Mouse (Mus musculus): Measurements from ENCODE around the gene Methig1. TPM values are rescaled to one million over a fixed set of nuclear protein-coding genes. Genes with fewer than 3 reads are reported as not detected.

Gene Methig1
- polyA plus RNA-seq, 1 experiment = not detected

- Histone ChIP-seq H3K27ac (ENCODE audit: insufficient read depth, low read length) (no peak overlapping the region), H3K4me1 (ENCODE audit: control insufficient read depth, insufficient read depth, low read length) (no peaks in the 10 kb centered on the region), H3K4me3 (ENCODE audit: insufficient read depth, low read length) (no peak overlapping the region)
- TF ChIP-seq CTCF (IDR thresholded peaks at IDR 0.05; ENCODE audit: borderline replicate concordance, insufficient read depth, low read length) (no peak), POLR2A (IDR thresholded peaks at IDR 0.05; ENCODE audit: low read depth, low read length) (no peak)
These were observed 47.8 kb downstream of the Methig1 start for GRCm38 (mm10) chr15:100400592-100401250.

GRCm38 (mm10) chr15:100401811-100402210 lies 48.9 kb downstream of the Methig1 start:
- H3K4me1 ChIP-seq (ENCODE audit: control insufficient read depth, insufficient read depth, low read length) = no peaks in the 10 kb centered on the region
- no peak overlapping the region for H3K27ac ChIP-seq (ENCODE audit: insufficient read depth, low read length)
- no peak overlapping the region for H3K4me3 ChIP-seq (ENCODE audit: insufficient read depth, low read length)
- TF ChIP-seq POLR2A (IDR thresholded peaks at IDR 0.05; ENCODE audit: low read depth, low read length) (no peak), CTCF (IDR thresholded peaks at IDR 0.05; ENCODE audit: borderline replicate concordance, insufficient read depth, low read length) (no peak)

GRCm38 (mm10) chr15:100402347-100402746 lies 49.4 kb downstream of the Methig1 start:
- H3K4me1 ChIP-seq (ENCODE audit: control insufficient read depth, insufficient read depth, low read length) = no peaks in the 10 kb centered on the region
- no peak overlapping the region for H3K27ac ChIP-seq (ENCODE audit: insufficient read depth, low read length)
- TF ChIP-seq POLR2A (IDR thresholded peaks at IDR 0.05; ENCODE audit: low read depth, low read length) (no peak), CTCF (IDR thresholded peaks at IDR 0.05; ENCODE audit: borderline replicate concordance, insufficient read depth, low read length) (no peak)
- H3K4me3 ChIP-seq (ENCODE audit: insufficient read depth, low read length) = no peak overlapping the region

- H3K4me3 ChIP-seq (ENCODE audit: insufficient read depth, low read length) = no peak overlapping the region
These were observed 49.8 kb downstream of the Methig1 start for GRCm38 (mm10) chr15:100402798-100403197.

GRCm38 (mm10) chr15:100403318-100404000 lies 50.5 kb downstream of the Methig1 start:
- Histone ChIP-seq H3K4me3 (ENCODE audit: insufficient read depth, low read length) (no peak overlapping the region), H3K4me1 (ENCODE audit: control insufficient read depth, insufficient read depth, low read length) (no peaks in the 10 kb centered on the region), H3K27ac (ENCODE audit: insufficient read depth, low read length) (no peak overlapping the region)
- no peak for TF ChIP-seq POLR2A (IDR thresholded peaks at IDR 0.05; ENCODE audit: low read depth, low read length)
- no peak for TF ChIP-seq CTCF (IDR thresholded peaks at IDR 0.05; ENCODE audit: borderline replicate concordance, insufficient read depth, low read length)

More at GRCm38 (mm10) chr15:100402798-100403197, 49.8 kb downstream of the Methig1 start:
- TF ChIP-seq CTCF (IDR thresholded peaks at IDR 0.05; ENCODE audit: borderline replicate concordance, insufficient read depth, low read length) (no peak), POLR2A (IDR thresholded peaks at IDR 0.05; ENCODE audit: low read depth, low read length) (no peak)
- H3K27ac ChIP-seq (ENCODE audit: insufficient read depth, low read length) = no peak overlapping the region
- H3K4me1 ChIP-seq (ENCODE audit: control insufficient read depth, insufficient read depth, low read length) = no peaks in the 10 kb centered on the region

- Histone ChIP-seq H3K27ac (ENCODE audit: insufficient read depth, low read length) (no peak overlapping the region), H3K4me1 (ENCODE audit: control insufficient read depth, insufficient read depth, low read length) (no peaks in the 10 kb centered on the region)
- TF ChIP-seq POLR2A (IDR thresholded peaks at IDR 0.05; ENCODE audit: low read depth, low read length) (no peak), CTCF (IDR thresholded peaks at IDR 0.05; ENCODE audit: borderline replicate concordance, insufficient read depth, low read length) (no peak)
These were observed 53.1 kb downstream of the Methig1 start for GRCm38 (mm10) chr15:100406088-100406487.

GRCm38 (mm10) chr15:100410918-100411672 lies 58.1 kb downstream of the Methig1 start:
- Histone ChIP-seq H3K4me1 (ENCODE audit: control insufficient read depth, insufficient read depth, low read length) (peaks cover 2% of the 10 kb centered on the region; the same call in 1 of the 2 replicates), H3K27ac (ENCODE audit: insufficient read depth, low read length) (no peak overlapping the region), H3K4me3 (ENCODE audit: insufficient read depth, low read length) (no peak overlapping the region)
- no peak for TF ChIP-seq POLR2A (IDR thresholded peaks at IDR 0.05; ENCODE audit: low read depth, low read length)

More at GRCm38 (mm10) chr15:100406088-100406487, 53.1 kb downstream of the Methig1 start:
- no peak overlapping the region for H3K4me3 ChIP-seq (ENCODE audit: insufficient read depth, low read length)

- TF ChIP-seq CTCF (IDR thresholded peaks at IDR 0.05; ENCODE audit: borderline replicate concordance, insufficient read depth, low read length) (no peak), POLR2A (IDR thresholded peaks at IDR 0.05; ENCODE audit: low read depth, low read length) (no peak)
- peaks cover 2% of the 10 kb centered on the region; the same call in 1 of the 2 replicates for H3K4me1 ChIP-seq (ENCODE audit: control insufficient read depth, insufficient read depth, low read length)
These were observed 58.8 kb downstream of the Methig1 start for GRCm38 (mm10) chr15:100411731-100412130.

GRCm38 (mm10) chr15:100413306-100413705 lies 60.4 kb downstream of the Methig1 start:
- Histone ChIP-seq H3K4me1 (ENCODE audit: control insufficient read depth, insufficient read depth, low read length) (peaks cover 2% of the 10 kb centered on the region; the same call in 1 of the 2 replicates), H3K4me3 (ENCODE audit: insufficient read depth, low read length) (no peak overlapping the region), H3K27ac (ENCODE audit: insufficient read depth, low read length) (no peak overlapping the region)
- TF ChIP-seq CTCF (IDR thresholded peaks at IDR 0.05; ENCODE audit: borderline replicate concordance, insufficient read depth, low read length) = no peak
- TF ChIP-seq POLR2A (IDR thresholded peaks at IDR 0.05; ENCODE audit: low read depth, low read length) = no peak

More at GRCm38 (mm10) chr15:100411731-100412130, 58.8 kb downstream of the Methig1 start:
- Histone ChIP-seq H3K4me3 (ENCODE audit: insufficient read depth, low read length) (no peak overlapping the region), H3K27ac (ENCODE audit: insufficient read depth, low read length) (no peak overlapping the region)
